Mouse (Mus musculus): Measurements from ENCODE around the gene Rnaseh1. TPM values are rescaled to one million over a fixed set of nuclear protein-coding genes. Genes with fewer than 3 reads are reported as not detected.
A peak's percentile ranks its signal among the peaks of the same experiment; 100 is the strongest.

Gene Rnaseh1
- total RNA-seq (2021) = 10 to 100 TPM; 10.7 to 10.8 TPM
- long read RNA-seq, experiment 1, transcript Rnaseh1-201 (8 exons, 1,455 nt) = major isoform, 10 of 15 reads
- long read RNA-seq, experiment 1, partial matches to known transcripts = 0 of 15 reads
- long read RNA-seq, experiment 1, other reads (novel, unspliced or antisense) = 5 of 15 reads
- long read RNA-seq, experiment 2, transcript Rnaseh1-201 (8 exons, 1,455 nt) = major isoform, 12 of 16 reads
- long read RNA-seq, experiment 2, partial matches to known transcripts = 0 of 16 reads
- long read RNA-seq, experiment 2, other reads (novel, unspliced or antisense) = 4 of 16 reads

GRCm38 (mm10) chr12:28649141-28650110 is at the start of gene Rnaseh1:
Gene Rnaseh1, plus strand, starts transcription at chr12:28649602.
- intact Hi-C loops (cut with DNase I) = no loop called here
- DNase-seq (ENCODE audit: low spot score in 2 of 2) = peak; percentile 91 to 93

GRCm38 (mm10) chr12:28602259-28602658 is 47.1 kb upstream of the Rnaseh1 start:
- DNase-seq (ENCODE audit: low spot score in 2 of 2) = no peak
- intact Hi-C loops (cut with DNase I) = no loop called here

- intact Hi-C loops (cut with DNase I) = no loop called here
- DNase-seq (ENCODE audit: low spot score in 2 of 2) = no peak
Observed at GRCm38 (mm10) chr12:28603494-28603893, 45.9 kb upstream of the Rnaseh1 start.

GRCm38 (mm10) chr12:28607546-28608305 is 41.7 kb upstream of the Rnaseh1 start:
- intact Hi-C loops (cut with DNase I) = no loop called here
- peak; percentile 46 to 77 for DNase-seq (ENCODE audit: low spot score in 2 of 2)

- DNase-seq (ENCODE audit: low spot score in 2 of 2) = peak; percentile 56 to 77
- intact Hi-C loops (cut with DNase I) = no loop called here
Observed at GRCm38 (mm10) chr12:28612391-28612790, 37.0 kb upstream of the Rnaseh1 start.

- intact Hi-C loops (cut with DNase I) = no loop called here
- no peak for DNase-seq (ENCODE audit: low spot score in 2 of 2)
Observed at GRCm38 (mm10) chr12:28614401-28614800, 35.0 kb upstream of the Rnaseh1 start.

GRCm38 (mm10) chr12:28617297-28617696 is 32.1 kb upstream of the Rnaseh1 start:
- intact Hi-C loops (cut with DNase I) = no loop called here
- DNase-seq (ENCODE audit: low spot score in 2 of 2) = no peak

GRCm38 (mm10) chr12:28621451-28622166 is 27.8 kb upstream of the Rnaseh1 start:
- DNase-seq (ENCODE audit: low spot score in 2 of 2) = no peak
- intact Hi-C loops (cut with DNase I) = no loop called here

GRCm38 (mm10) chr12:28622167-28622532 is 27.3 kb upstream of the Rnaseh1 start:
- intact Hi-C loops (cut with DNase I) = no loop called here
- peak in 1 of 2 experiments; percentile 34 for DNase-seq (ENCODE audit: low spot score in 2 of 2)

- intact Hi-C loops (cut with DNase I) = no loop called here
- DNase-seq (ENCODE audit: low spot score in 2 of 2) = no peak
Observed at GRCm38 (mm10) chr12:28622641-28623040, 26.8 kb upstream of the Rnaseh1 start.

GRCm38 (mm10) chr12:28623195-28623594 is 26.2 kb upstream of the Rnaseh1 start, which contains the start of gene Colec11:
Gene Colec11, minus strand, starts transcription at chr12:28623377.
- intact Hi-C loops (cut with DNase I) = no loop called here
- no peak for DNase-seq (ENCODE audit: low spot score in 2 of 2)

- no peak for DNase-seq (ENCODE audit: low spot score in 2 of 2)
- intact Hi-C loops (cut with DNase I) = no loop called here
Observed at GRCm38 (mm10) chr12:28624251-28624650, 25.2 kb upstream of the Rnaseh1 start.

- DNase-seq (ENCODE audit: low spot score in 2 of 2) = no peak
- intact Hi-C loops (cut with DNase I) = no loop called here
Observed at GRCm38 (mm10) chr12:28625407-28625806, 24.0 kb upstream of the Rnaseh1 start.

GRCm38 (mm10) chr12:28627092-28627491 is 22.3 kb upstream of the Rnaseh1 start:
- no peak for DNase-seq (ENCODE audit: low spot score in 2 of 2)
- intact Hi-C loops (cut with DNase I) = no loop called here

- intact Hi-C loops (cut with DNase I) = no loop called here
- no peak for DNase-seq (ENCODE audit: low spot score in 2 of 2)
Observed at GRCm38 (mm10) chr12:28628436-28628835, 21.0 kb upstream of the Rnaseh1 start.

- intact Hi-C loops (cut with DNase I) = no loop called here
- DNase-seq (ENCODE audit: low spot score in 2 of 2) = no peak
Observed at GRCm38 (mm10) chr12:28635058-28635534, 14.3 kb upstream of the Rnaseh1 start.

- peak; percentile 93 to 95 for DNase-seq (ENCODE audit: low spot score in 2 of 2)
- intact Hi-C loops (cut with DNase I) = no loop called here
Observed at GRCm38 (mm10) chr12:28635535-28636476, 13.6 kb upstream of the Rnaseh1 start, which contains the start of gene Rps7. Gene Rps7, minus strand, starts transcription at chr12:28635953.

GRCm38 (mm10) chr12:28636543-28636942 is 12.9 kb upstream of the Rnaseh1 start:
- intact Hi-C loops (cut with DNase I) = no loop called here

More at GRCm38 (mm10) chr12:28636543-28636942, 12.9 kb upstream of the Rnaseh1 start:
- DNase-seq (ENCODE audit: low spot score in 2 of 2) = no peak

Measured in left cerebral cortex, postnatal 14 days (tissue).